Mouse (Mus musculus) urinary bladder, postnatal 4 days (tissue): ENCODE results near the gene Fam163a.

ENCODE experiments used
- DNase-seq, 2 experiments: peaks; one replicate each; pipeline ENCODE4 v3.0.0; 2021 to 2022; ENCODE audit warnings: low spot score in 2 of 2

Fam163a gene

GRCm38 (mm10) chr1:156028340-156028975 is 176.4 kb downstream of the Fam163a start:
- DNase-seq, result no peak

GRCm38 (mm10) chr1:156027849-156028248 is 177.0 kb downstream of the Fam163a start:
- no peak for DNase-seq
